Mouse (Mus musculus) CH12.LX (cell line): ENCODE results near the gene Pknox1. TPM values are rescaled to one million over a fixed set of nuclear protein-coding genes. Genes with fewer than 3 reads are reported as not detected.
A peak's percentile ranks its signal among the peaks of the same experiment; 100 is the strongest.

ENCODE experiments used
- DNase-seq: peaks from one replicate; pipeline ENCODE4 v3.0.0-alpha.2; 2013; ENCODE audit errors: extremely low read depth
- H3K27ac ChIP-seq: 2 replicates; pipeline ENCODE4 v1.5.1; 2012; ENCODE audit warnings: low read depth, mild to moderate bottlenecking, control low read depth, moderate library complexity; ENCODE audit not compliant: insufficient read depth
- H3K27me3 ChIP-seq: replicated peaks from 2 replicates; pipeline ENCODE3; 2012; ENCODE audit warnings: inconsistent platforms
- H3K36me3 ChIP-seq, 2 experiments: replicated peaks in 1 of 2; 2 replicates each; pipeline versions ENCODE3 to v1.6.1; 2012; ENCODE audit warnings: inconsistent platforms in 1 of 2, low read length in 1 of 2, mild to moderate bottlenecking in 1 of 2, mixed read lengths in 1 of 2, moderate library complexity in 1 of 2; ENCODE audit not compliant: control insufficient read depth in 1 of 2, insufficient read depth in 1 of 2
- H3K4me1 ChIP-seq, 2 experiments: 2 replicates each; pipeline ENCODE4 v1.6.1; 2012; ENCODE audit warnings: inconsistent platforms in 1 of 2, moderate library complexity in 1 of 2; ENCODE audit not compliant: insufficient read depth in 2 of 2, control insufficient read depth in 1 of 2
- H3K4me2 ChIP-seq: 2 replicates; pipeline ENCODE4 v1.6.1; 2012; ENCODE audit warnings: low read depth, mild to moderate bottlenecking, control low read depth; ENCODE audit not compliant: poor library complexity, insufficient read depth, severe bottlenecking
- H3K4me3 ChIP-seq, 3 experiments: fragments of 150-350 bp in 1 of 3; sonication (generic) in 1 of 3; replicated peaks in 1 of 3; 2 replicates each; pipeline versions ENCODE3 to v1.5.1; 2011 to 2012; ENCODE audit warnings: low read depth in 2 of 3, low read length in 2 of 3, mild to moderate bottlenecking in 2 of 3, moderate library complexity in 2 of 3, control low read depth in 1 of 3, improper control_type of control experiment in 1 of 3, inconsistent platforms in 1 of 3, mixed read lengths in 1 of 3; ENCODE audit not compliant: poor library complexity in 1 of 3
- H3K79me2 ChIP-seq: replicated peaks from 2 replicates; pipeline ENCODE4 v1.6.1; 2012; ENCODE audit warnings: mild to moderate bottlenecking, moderate library complexity; ENCODE audit not compliant: control insufficient read depth, poor library complexity, insufficient read depth, severe bottlenecking; ENCODE audit errors: extremely low read depth
- H3K9ac ChIP-seq: 2 replicates; pipeline ENCODE4 v1.6.1; 2012; ENCODE audit warnings: low read depth, mild to moderate bottlenecking, control low read depth, moderate library complexity; ENCODE audit not compliant: insufficient read depth
- H3K9me3 ChIP-seq: replicated peaks from 2 replicates; pipeline ENCODE3; 2012; ENCODE audit warnings: low read length, inconsistent platforms, mixed read lengths
- BHLHE40 ChIP-seq: IDR thresholded peaks from 2 replicates; pipeline ENCODE4 v1.6.1; 2011; ENCODE audit warnings: mild to moderate bottlenecking, low read depth, low read length, improper control_type of control experiment
- CHD2 ChIP-seq: IDR thresholded peaks from 2 replicates; pipeline ENCODE4 v1.6.1; 2011; ENCODE audit warnings: low read length, improper control_type of control experiment
- CTCF ChIP-seq, 2 experiments: IDR thresholded peaks in 1 of 2; conservative IDR thresholded peaks in 1 of 2; 2 replicates each; pipeline ENCODE4 v1.5.1; 2011 to 2012; ENCODE audit warnings: low read depth in 2 of 2, low read length in 2 of 2, improper control_type of control experiment in 1 of 2, inconsistent platforms in 1 of 2, mild to moderate bottlenecking in 1 of 2, moderate library complexity in 1 of 2
- ELF1 ChIP-seq: IDR thresholded peaks from 2 replicates; pipeline ENCODE4 v1.6.1; 2014; ENCODE audit warnings: low read depth, mild to moderate bottlenecking, inconsistent platforms, low read length, improper control_type of control experiment
- EP300 ChIP-seq: IDR thresholded peaks from 2 replicates; pipeline ENCODE4 v1.6.1; 2011; ENCODE audit warnings: low read length, improper control_type of control experiment
- ETS1 ChIP-seq: conservative IDR thresholded peaks from 2 replicates; pipeline ENCODE4 v1.6.1; 2012; ENCODE audit warnings: low read depth, mild to moderate bottlenecking, inconsistent platforms, low read length, improper control_type of control experiment, moderate library complexity
- GABPA ChIP-seq: IDR thresholded peaks from 2 replicates; pipeline ENCODE4 v1.6.1; 2012; ENCODE audit warnings: low read depth, low read length, improper control_type of control experiment, inconsistent platforms; ENCODE audit not compliant: insufficient replicate concordance
- HCFC1 ChIP-seq: IDR thresholded peaks from 2 replicates; pipeline ENCODE4 v1.6.1; 2012; ENCODE audit warnings: low read depth, mild to moderate bottlenecking, inconsistent platforms, low read length, improper control_type of control experiment
- IRF4 ChIP-seq: IDR thresholded peaks from 2 replicates; pipeline ENCODE4 v1.6.1; 2014; ENCODE audit warnings: low read depth, mild to moderate bottlenecking, inconsistent platforms, low read length, improper control_type of control experiment
- JUN ChIP-seq: IDR thresholded peaks from 2 replicates; pipeline ENCODE4 v1.6.1; 2011; ENCODE audit warnings: low read depth, mild to moderate bottlenecking, low read length, improper control_type of control experiment, moderate library complexity; ENCODE audit not compliant: insufficient read depth
- JUND ChIP-seq: conservative IDR thresholded peaks from 2 replicates; pipeline ENCODE4 v1.6.1; 2011; ENCODE audit warnings: low read depth, low read length, improper control_type of control experiment
- KAT2A ChIP-seq: IDR thresholded peaks from 2 replicates; pipeline ENCODE4 v1.6.1; 2012; ENCODE audit warnings: low read length, improper control_type of control experiment, inconsistent platforms; ENCODE audit not compliant: insufficient replicate concordance
- MAZ ChIP-seq: IDR thresholded peaks from 2 replicates; pipeline ENCODE4 v1.6.1; 2012; ENCODE audit warnings: low read depth, mild to moderate bottlenecking, inconsistent platforms, low read length, improper control_type of control experiment, moderate library complexity
- MYC ChIP-seq: IDR thresholded peaks from 2 replicates; pipeline ENCODE4 v1.6.1; 2011; ENCODE audit warnings: low read depth, mild to moderate bottlenecking, improper control_type of control experiment, low read length
- NELFE ChIP-seq: IDR thresholded peaks from 2 replicates; pipeline ENCODE4 v1.6.1; 2011; ENCODE audit warnings: low read depth, low read length, improper control_type of control experiment
- PAX5 ChIP-seq: IDR thresholded peaks from 2 replicates; pipeline ENCODE4 v1.6.1; 2012; ENCODE audit warnings: low read length, inconsistent platforms, mixed read lengths
- POLR2A ChIP-seq: IDR thresholded peaks from 2 replicates; pipeline ENCODE4 v1.6.1; 2011; ENCODE audit warnings: low read depth, mild to moderate bottlenecking, improper control_type of control experiment, low read length
- RCOR1 ChIP-seq: conservative IDR thresholded peaks from 2 replicates; pipeline ENCODE4 v1.6.1; 2012; ENCODE audit warnings: low read depth, mild to moderate bottlenecking, inconsistent platforms, low read length, improper control_type of control experiment
- SIN3A ChIP-seq: IDR thresholded peaks from 2 replicates; pipeline ENCODE4 v1.6.1; 2012; ENCODE audit warnings: low read length, improper control_type of control experiment, inconsistent platforms
- SMC3 ChIP-seq: IDR thresholded peaks from 2 replicates; pipeline ENCODE4 v1.6.1; 2011; ENCODE audit warnings: low read depth, low read length, improper control_type of control experiment
- TBP ChIP-seq: conservative IDR thresholded peaks from 2 replicates; pipeline ENCODE4 v1.6.1; 2011; ENCODE audit warnings: low read depth, low read length, improper control_type of control experiment
- USF1 ChIP-seq: IDR thresholded peaks from 2 replicates; pipeline ENCODE4 v1.6.1; 2014; ENCODE audit warnings: low read depth, mild to moderate bottlenecking, inconsistent platforms, low read length, improper control_type of control experiment
- ZMIZ1 ChIP-seq: IDR thresholded peaks from 2 replicates; pipeline ENCODE4 v1.6.1; 2012; ENCODE audit warnings: low read depth, mild to moderate bottlenecking, inconsistent platforms, low read length, improper control_type of control experiment
- ZNF384 ChIP-seq: IDR thresholded peaks from 2 replicates; pipeline ENCODE4 v1.6.1; 2012; ENCODE audit warnings: low read depth, low read length, improper control_type of control experiment, inconsistent platforms
- dilution Hi-C: fragments of 300-500 bp; cut with MboI; formaldehyde crosslinking; loops from 2 replicates; pipeline ENCODE4 v1.14.3; 2020; ENCODE audit warnings: low sequenced_read_pairs; ENCODE audit not compliant: extremely low pct_unique_long_range_greater_than_20kb, extremely low pct_ligation_motif_present
- in situ Hi-C: fragments of 300-500 bp; cut with MboI; formaldehyde crosslinking; loops from 3 replicates; pipeline ENCODE4 v1.14.3; 2019; ENCODE audit warnings: low sequenced_read_pairs, low pct_ligation_motif_present, low pct_unique_long_range_greater_than_20kb, mixed read lengths
- polyA plus RNA-seq: library from polyadenylated mRNA; unstranded; fragments of >175 nt; gene quantifications from 2 replicates; pipeline ENCODE4 v1.2.1, GENCODE M21; 2012; ENCODE audit warnings: low read depth; ENCODE audit not compliant: insufficient read length
- total RNA-seq, 2 experiments: library from RNA; depleted of rRNA; stranded (reverse); fragments of 300-350 nt in 1 of 2; fragments of >200 nt in 1 of 2; gene quantifications; 2 replicates each; pipeline ENCODE4 v1.2.3; 2012 to 2014

Pknox1 gene
- total and polyA plus RNA-seq, 3 experiments = 15.1 to 22.3 (median 20.5) TPM

DNA sequence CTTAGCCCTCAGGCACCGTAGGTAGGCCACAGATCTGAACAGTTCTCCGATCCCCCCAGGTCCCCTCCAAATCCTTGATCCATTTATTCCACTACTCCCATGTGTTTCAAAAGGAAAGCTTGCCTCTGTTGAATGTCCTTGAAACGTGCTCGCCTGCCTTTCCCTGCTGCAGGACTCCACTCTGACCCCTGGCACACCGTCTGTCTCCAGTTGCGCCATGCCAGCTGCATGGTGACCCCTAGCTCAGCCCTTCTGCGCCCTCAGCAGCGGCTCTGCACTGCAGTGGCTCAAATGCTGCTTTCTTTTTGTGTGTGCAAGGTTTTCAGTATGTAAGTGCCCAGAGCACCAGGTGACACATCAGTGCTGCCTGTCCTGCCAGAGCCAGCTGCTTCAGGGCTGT is 34.1 kb downstream of the Pknox1 start:
- no peak overlapping the region for H3K4me3 ChIP-seq
- peaks cover 0 to 9% of the 10 kb centered on the region in 2 experiments; a peak in 2 of 4 replicates for H3K4me1 ChIP-seq
- peaks cover 47 to 88% of the 10 kb centered on the region in 2 experiments for H3K36me3 ChIP-seq
- no peak overlapping the region for H3K27ac ChIP-seq
- H3K9me3 ChIP-seq = no peaks in the 10 kb centered on the region
- no peaks in the 10 kb centered on the region for H3K27me3 ChIP-seq
- H3K9ac ChIP-seq = no peak overlapping the region
- dilution Hi-C loops (no loop called here), in situ Hi-C loops (no loop called here)
- no peak overlapping the region for H3K4me2 ChIP-seq
- TF ChIP-seq KAT2A = no peak
- no peak for TF ChIP-seq NELFE
- no peak for TF ChIP-seq RCOR1
- no peak for TF ChIP-seq ZMIZ1
- TF ChIP-seq SIN3A = no peak
- TF ChIP-seq MAZ = no peak
- TF ChIP-seq IRF4 = no peak
- TF ChIP-seq CHD2 = no peak
- TF ChIP-seq POLR2A = no peak
- TF ChIP-seq JUND = no peak
- no peak for TF ChIP-seq ZNF384
- TF ChIP-seq JUN = no peak
- no peak for TF ChIP-seq ELF1
- TF ChIP-seq HCFC1 = no peak
- no peak for DNase-seq
- H3K79me2 ChIP-seq = no peaks in the 10 kb centered on the region

DNA sequence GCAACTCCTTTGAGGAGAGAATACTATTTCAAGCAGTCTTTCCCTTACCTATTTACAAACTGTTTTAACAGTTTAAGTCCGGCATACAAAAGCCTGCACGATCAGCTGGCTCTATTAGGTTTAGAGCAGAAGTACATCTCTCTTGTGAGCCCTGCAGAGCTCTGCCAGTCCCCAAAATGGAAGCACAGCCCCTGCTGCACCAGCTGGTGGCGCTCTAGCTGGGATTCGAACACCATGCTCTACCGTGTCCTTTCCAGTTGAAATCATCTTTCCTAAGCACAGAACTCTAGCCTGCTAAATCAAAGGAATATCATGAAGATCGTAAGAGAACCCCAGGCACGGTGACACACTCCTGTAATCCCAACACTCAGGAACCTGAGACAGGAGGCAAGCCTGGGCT is 41.9 kb downstream of the Pknox1 start:
- H3K4me1 ChIP-seq = no peaks in the 10 kb centered on the region
- TF ChIP-seq MYC (no peak), POLR2A (no peak), SMC3 (peak; percentile 19; the same call in 1 of the 2 replicates), ZNF384 (no peak), NELFE (no peak), ETS1 (no peak), TBP (no peak), CHD2 (no peak), CTCF (conservative IDR thresholded peaks at IDR 0.05 in 1 of 2, IDR thresholded peaks at IDR 0.05 in 1 of 2; ENCODE audit: low read depth in 2 of 2, low read length in 2 of 2) (peak in 1 of 2 experiments; percentile 42; a peak in 2 of 4 replicates), KAT2A (no peak), EP300 (no peak), PAX5 (no peak), JUN (no peak), RCOR1 (no peak), GABPA (no peak), SIN3A (no peak), BHLHE40 (no peak), USF1 (no peak)
- no peak overlapping the region for H3K4me2 ChIP-seq
- peaks cover 24 to 59% of the 10 kb centered on the region in 2 experiments for H3K36me3 ChIP-seq
- H3K9ac ChIP-seq = no peak overlapping the region
- no peak for DNase-seq
- dilution Hi-C loops = no loop called here
- no peak overlapping the region for H3K4me3 ChIP-seq
- H3K27me3 ChIP-seq = no peaks in the 10 kb centered on the region
- H3K9me3 ChIP-seq = no peaks in the 10 kb centered on the region
- H3K79me2 ChIP-seq = no peaks in the 10 kb centered on the region
- in situ Hi-C loops = no loop called here
- no peak overlapping the region for H3K27ac ChIP-seq
